Mouse (Mus musculus) B cell, adult 2 months (primary cell): ENCODE results near the gene Myl4.

ENCODE experiments used
- DNase-seq, 2 experiments: peaks; one replicate each; pipeline ENCODE4 v3.0.0; 2022

The Myl4 gene

DNA sequence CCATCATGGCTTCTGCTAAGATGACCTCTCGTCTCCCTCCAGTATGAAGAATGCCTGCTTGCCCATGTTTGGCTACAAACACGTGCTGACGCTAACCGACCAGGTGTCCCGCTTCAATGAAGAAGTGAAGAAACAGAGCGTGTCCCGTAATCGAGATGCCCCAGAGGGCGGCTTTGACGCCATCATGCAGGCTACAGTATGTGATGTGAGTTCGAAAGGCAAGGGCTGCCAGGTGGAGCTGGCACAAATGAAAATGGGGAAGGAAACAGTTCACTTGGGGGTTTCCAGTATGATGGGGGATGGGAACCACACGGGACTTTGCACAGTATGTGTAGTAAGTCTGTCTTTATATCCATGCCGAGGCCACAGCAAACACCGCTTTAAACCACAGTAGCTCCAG is 86.5 kb downstream of the Myl4 start:
- peak; percentile 91 to 96 for DNase-seq

DNA sequence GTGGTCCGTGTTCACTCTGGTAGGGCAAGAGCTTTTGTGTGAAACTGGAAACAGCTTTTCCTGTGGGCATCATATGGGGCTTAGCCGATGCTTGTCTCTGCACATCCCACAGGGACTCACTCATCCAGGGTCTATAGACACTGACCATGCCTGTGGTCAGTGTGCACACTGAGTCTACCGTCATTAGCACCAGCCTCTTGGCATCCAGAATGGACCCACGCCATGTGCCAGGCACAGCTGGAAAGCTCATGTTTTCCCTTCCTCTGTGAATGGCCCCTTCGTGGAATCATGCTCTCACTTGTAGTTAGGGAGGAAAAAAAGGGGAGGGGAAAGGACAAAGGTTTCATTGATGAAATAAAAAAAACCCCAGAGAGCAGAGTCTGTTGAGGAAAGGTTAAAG is 87.5 kb downstream of the Myl4 start:
- DNase-seq: no peak

DNA sequence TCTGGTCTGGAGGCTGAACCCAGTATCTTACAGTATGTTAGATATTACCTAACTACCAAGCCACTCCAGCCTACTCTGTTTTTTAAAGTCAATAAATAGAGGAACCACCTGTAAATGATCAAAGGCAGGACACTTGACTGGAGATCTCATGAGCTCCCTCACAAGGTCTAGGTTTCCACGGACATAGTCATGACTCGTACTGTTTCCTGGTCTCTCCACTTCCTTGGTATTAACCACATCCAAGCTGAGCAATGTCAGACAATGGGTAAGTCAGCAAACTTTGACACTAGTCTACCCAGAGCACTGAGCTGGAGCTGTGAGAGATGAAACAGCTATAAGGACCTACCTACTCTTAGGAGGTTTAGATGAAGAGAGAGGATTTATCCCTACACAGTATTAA is 88.4 kb downstream of the Myl4 start:
- peak in 1 of 2 experiments; percentile 40 for DNase-seq

DNA sequence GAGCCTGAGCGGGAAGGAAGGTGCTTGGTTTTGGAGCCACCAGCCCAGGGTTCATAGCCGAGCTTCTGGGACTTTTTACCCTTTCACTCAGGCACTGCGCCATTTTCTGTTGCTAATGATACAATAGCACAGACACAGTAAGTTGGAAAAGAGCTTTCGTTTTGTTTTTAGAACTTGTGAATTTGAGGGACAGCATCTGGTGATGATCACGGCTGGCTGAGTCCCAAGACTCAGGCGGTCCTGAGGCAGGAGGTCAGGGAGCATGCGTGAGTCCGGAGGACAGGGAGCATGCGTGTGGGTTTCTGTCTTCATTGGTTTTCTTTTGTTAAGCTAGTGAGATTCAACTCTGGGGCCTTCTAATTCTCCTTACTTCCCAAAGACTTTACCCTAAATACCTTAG is 89.2 kb downstream of the Myl4 start:
- DNase-seq: no peak

DNA sequence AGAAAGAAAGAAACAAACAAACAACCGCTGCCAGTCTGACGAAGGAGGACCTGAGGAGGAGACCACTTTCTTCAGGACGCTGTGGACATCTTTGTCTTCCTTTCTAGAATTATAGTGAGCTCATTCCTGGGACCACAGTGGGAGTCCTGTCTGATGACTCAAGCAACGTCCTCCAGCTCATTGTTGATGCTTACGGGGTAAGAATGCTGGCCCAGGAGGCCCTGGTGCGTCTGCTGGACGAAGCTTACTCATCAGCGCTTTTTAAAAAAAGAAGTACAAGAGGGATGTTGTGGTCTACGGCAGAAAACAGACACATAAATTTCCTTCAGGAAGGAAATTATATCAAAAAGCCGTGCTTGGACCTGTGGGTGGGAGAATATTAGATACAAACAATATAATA is 90.4 kb downstream of the Myl4 start:
- no peak for DNase-seq

DNA sequence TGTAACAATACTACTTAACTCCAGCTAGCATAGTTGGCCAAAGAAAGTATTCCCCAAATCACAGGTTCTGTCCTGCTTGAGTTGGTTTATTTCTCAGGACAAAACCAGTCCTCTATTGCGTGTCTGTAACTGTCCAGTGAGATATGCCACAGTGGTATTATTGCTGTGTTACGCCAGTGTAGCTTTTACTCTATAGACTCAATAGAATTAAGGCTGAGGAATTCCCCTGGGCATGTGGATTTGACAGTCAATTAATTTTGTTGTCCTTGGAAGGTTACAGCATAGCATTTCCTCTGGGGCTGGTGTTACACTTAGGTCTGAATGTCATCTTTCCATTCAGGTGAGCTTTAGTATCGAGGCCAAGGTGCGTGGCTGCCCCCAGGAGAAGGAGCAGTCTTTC is 92.8 kb downstream of the Myl4 start:
- no peak for DNase-seq
